Mouse (Mus musculus) heart, adult 2 months (tissue): Measurements from ENCODE around the gene Arhgef18. TPM values are rescaled to one million over a fixed set of nuclear protein-coding genes. Genes with fewer than 3 reads are reported as not detected.

ENCODE experiments used
- DNase-seq, 2 experiments: peaks; one replicate each; pipeline ENCODE4 v3.0.0; 2021
- H3K27ac ChIP-seq: fragments of 200-600 bp; 2 replicates; pipeline ENCODE4 v1.8.1; 2022
- H3K27me3 ChIP-seq: fragments of 200-500 bp; 2 replicates; pipeline ENCODE4 v1.6.1; 2012; ENCODE audit warnings: mild to moderate bottlenecking, low read length, inconsistent platforms, mixed read lengths; ENCODE audit not compliant: control insufficient read depth, insufficient read depth
- H3K36me3 ChIP-seq: fragments of 200-500 bp; 2 replicates; pipeline ENCODE4 v1.6.1; 2012; ENCODE audit warnings: low read length, inconsistent platforms; ENCODE audit not compliant: control insufficient read depth, insufficient read depth
- H3K4me1 ChIP-seq: fragments of 200-500 bp; 2 replicates; pipeline ENCODE4 v1.6.1; 2011; ENCODE audit warnings: low read length; ENCODE audit not compliant: control insufficient read depth, insufficient read depth
- H3K4me3 ChIP-seq: fragments of 200-600 bp; 2 replicates; pipeline ENCODE4 v1.8.1; 2022
- H3K79me2 ChIP-seq: fragments of 200-500 bp; replicated peaks from 2 replicates; pipeline ENCODE4 v1.6.1; 2012; ENCODE audit warnings: mild to moderate bottlenecking, inconsistent platforms, low read length, moderate library complexity, mixed read lengths; ENCODE audit not compliant: control insufficient read depth, insufficient read depth
- H3K9ac ChIP-seq: fragments of 200-500 bp; 2 replicates; pipeline ENCODE4 v1.6.1; 2012; ENCODE audit warnings: low read depth, mild to moderate bottlenecking, control low read depth, inconsistent platforms, low read length, mixed read lengths
- CTCF ChIP-seq: fragments of 200-600 bp; IDR thresholded peaks from 2 replicates; pipeline ENCODE4 v1.8.1; 2022; ENCODE audit warnings: antibody characterized with exemption, mild to moderate bottlenecking, moderate library complexity
- EP300 ChIP-seq: fragments of 200-500 bp; IDR thresholded peaks from 2 replicates; pipeline ENCODE4 v1.6.1; 2011; ENCODE audit warnings: low read depth, low read length, control low read depth; ENCODE audit not compliant: insufficient read depth
- POLR2A ChIP-seq: fragments of 200-500 bp; IDR thresholded peaks from 2 replicates; pipeline ENCODE4 v1.6.1; 2011; ENCODE audit warnings: mild to moderate bottlenecking, low read depth, low read length, control low read depth; ENCODE audit not compliant: insufficient read depth
- WGBS: fragments of 180-500 bp; shearing (Covaris S2); methylation state at CpG from one replicate; pipeline ENCODE4 v1.1.7; 2018; 5-methylcytosine and 5-hydroxymethylcytosine counted together
- intact Hi-C: fragments of 180-260 bp; cut with DNase I; formaldehyde crosslinking; loops from one replicate; pipeline ENCODE4 v1.15.1; 2025
- polyA plus RNA-seq: library from polyadenylated mRNA; depleted of rRNA; stranded (reverse); fragments of >200 nt; gene quantifications from 2 replicates; pipeline ENCODE4 v1.2.3, GENCODE M21; 2012
- total RNA-seq, 2 experiments: library from RNA; stranded (reverse); gene quantifications; 2 replicates each; pipeline ENCODE4 v1.2.3; 2021

The Arhgef18 gene
- total and polyA plus RNA-seq, 3 experiments: 12.3 to 20.4 (median 18.7) TPM

- intact Hi-C loops: loop anchor here (1.0 to 10.0 kb wide), 2 partner anchors 92 to 317 kb away; partner anchors contain the start of genes Fcor and Trappc5
- TF ChIP-seq EP300: no peak
- peak; percentile 92; the same call in 1 of the 2 replicates for TF ChIP-seq CTCF
- TF ChIP-seq POLR2A: no peak
- Histone ChIP-seq H3K9ac (no peak overlapping the region), H3K4me1 (no peaks in the 10 kb centered on the region), H3K36me3 (no peaks in the 10 kb centered on the region), H3K4me3 (no peak overlapping the region), H3K27me3 (no peaks in the 10 kb centered on the region), H3K27ac (no peak overlapping the region), H3K79me2 (no peaks in the 10 kb centered on the region)
- 9% methylated on average over 4 of the region's 4 CpGs for WGBS
- peak; percentile 70 to 87 for DNase-seq
Observed at GRCm38 (mm10) chr8:3358060-3358459, 34.7 kb upstream of the Arhgef18 start.

GRCm38 (mm10) chr8:3367086-3367485 lies 25.7 kb upstream of the Arhgef18 start:
- Histone ChIP-seq H3K9ac (no peak overlapping the region), H3K36me3 (no peaks in the 10 kb centered on the region), H3K79me2 (no peaks in the 10 kb centered on the region), H3K27me3 (no peaks in the 10 kb centered on the region), H3K4me3 (no peak overlapping the region), H3K27ac (no peak overlapping the region), H3K4me1 (no peaks in the 10 kb centered on the region)
- TF ChIP-seq POLR2A: no peak
- no peak for TF ChIP-seq EP300
- TF ChIP-seq CTCF: no peak
- DNase-seq: no peak
- 70% methylated on average over 5 of the region's 5 CpGs for WGBS
- intact Hi-C loops: no loop called here

GRCm38 (mm10) chr8:3368091-3368490 lies 24.7 kb upstream of the Arhgef18 start:
- H3K27ac ChIP-seq: no peak overlapping the region
- intact Hi-C loops: no loop called here
- no peaks in the 10 kb centered on the region for H3K27me3 ChIP-seq
- DNase-seq: no peak
- 57% methylated on average over 1 of the region's 1 CpGs for WGBS
- H3K4me3 ChIP-seq: no peak overlapping the region
- H3K4me1 ChIP-seq: no peaks in the 10 kb centered on the region
- H3K9ac ChIP-seq: no peak overlapping the region
- no peaks in the 10 kb centered on the region for H3K79me2 ChIP-seq
- TF ChIP-seq CTCF (no peak), POLR2A (no peak), EP300 (no peak)
- H3K36me3 ChIP-seq: no peaks in the 10 kb centered on the region

- Histone ChIP-seq H3K79me2 (no peaks in the 10 kb centered on the region), H3K36me3 (no peaks in the 10 kb centered on the region), H3K4me1 (no peaks in the 10 kb centered on the region), H3K9ac (no peak overlapping the region), H3K27ac (no peak overlapping the region), H3K27me3 (no peaks in the 10 kb centered on the region; the same call in 1 of the 2 replicates), H3K4me3 (no peak overlapping the region)
- DNase-seq: no peak
- intact Hi-C loops: no loop called here
- TF ChIP-seq POLR2A (no peak), CTCF (peak; percentile 54)
Observed at GRCm38 (mm10) chr8:3375748-3376147, 17.1 kb upstream of the Arhgef18 start.

GRCm38 (mm10) chr8:3376641-3377274 lies 16.0 kb upstream of the Arhgef18 start:
- H3K79me2 ChIP-seq: no peaks in the 10 kb centered on the region
- intact Hi-C loops: no loop called here
- no peak overlapping the region for H3K27ac ChIP-seq
- H3K9ac ChIP-seq: no peak overlapping the region
- DNase-seq: peak; percentile 59 to 64
- WGBS: 52% methylated on average over 11 of the region's 11 CpGs
- no peaks in the 10 kb centered on the region for H3K4me1 ChIP-seq
- no peak overlapping the region for H3K4me3 ChIP-seq
- no peaks in the 10 kb centered on the region; the same call in 1 of the 2 replicates for H3K27me3 ChIP-seq
- TF ChIP-seq CTCF (no peak), EP300 (no peak), POLR2A (no peak)
- no peaks in the 10 kb centered on the region for H3K36me3 ChIP-seq

GRCm38 (mm10) chr8:3387286-3387685 lies 5.5 kb upstream of the Arhgef18 start:
- Histone ChIP-seq H3K9ac (no peak overlapping the region), H3K27me3 (no peaks in the 10 kb centered on the region), H3K27ac (no peak overlapping the region), H3K79me2 (no peaks in the 10 kb centered on the region), H3K4me1 (peaks cover under 1% of the 10 kb centered on the region; the same call in 1 of the 2 replicates), H3K36me3 (no peaks in the 10 kb centered on the region), H3K4me3 (no peak overlapping the region)
- 40% methylated on average over 6 of the region's 6 CpGs for WGBS
- peak; percentile 94 for TF ChIP-seq CTCF
- no peak for TF ChIP-seq POLR2A
- TF ChIP-seq EP300: 0 out of 2 replicates have a peak, but pooled peaks have one; percentile 45
- DNase-seq: peak; percentile 49 to 74
- intact Hi-C loops: no loop called here
